Mouse (Mus musculus) forebrain, embryonic 16.5 days (tissue): Measurements from ENCODE around the gene Zfp709. TPM values are rescaled to one million over a fixed set of nuclear protein-coding genes. Genes with fewer than 3 reads are reported as not detected.

Source experiments
- polyA plus RNA-seq: library from polyadenylated mRNA; unstranded; fragments of >200 nt; fragmentation: Nextera tagmentation; extraction: Ambion mirVana; gene quantifications from 2 replicates; pipeline ENCODE4 v1.2.1, GENCODE M21; 2015

Zfp709 gene
- polyA plus RNA-seq, 1 experiment from 2014 or later = 8.7 TPM

Other genes with a start within 250 kb of the Zfp709 start
- 23.1 and 33.6 TPM in 2 replicates for gene Unc13a, start 210.3 kb upstream of the Zfp709 start, polyA plus RNA-seq
- gene Jak3, start 205.7 kb upstream of the Zfp709 start, polyA plus RNA-seq = 3.4 and 4.1 TPM in 2 replicates
- not detected in 2 replicates for gene Insl3, start 192.8 kb upstream of the Zfp709 start, polyA plus RNA-seq
- gene B3gnt3, start 180.2 kb upstream of the Zfp709 start, polyA plus RNA-seq = 0.58 and 0.68 TPM in 2 replicates
- gene Fcho1, start 156.3 kb upstream of the Zfp709 start, polyA plus RNA-seq = 72.4 and 100 TPM in 2 replicates
- gene Zfp882, start 26.6 kb downstream of the Zfp709 start, polyA plus RNA-seq = 21.2 and 22.9 TPM in 2 replicates
- gene Zfp617, start 26.6 kb downstream of the Zfp709 start, polyA plus RNA-seq = 31.8 and 33.5 TPM in 2 replicates
- gene Zfp961, start 69.0 kb downstream of the Zfp709 start, polyA plus RNA-seq = 22.6 and 23.9 TPM in 2 replicates
- gene Cyp4f18, start 127.6 kb downstream of the Zfp709 start, polyA plus RNA-seq = 0.34 and 0.79 TPM in 2 replicates
- gene Olfr372, start 159.2 kb downstream of the Zfp709 start, polyA plus RNA-seq = not detected in 2 replicates
- not detected in 2 replicates for gene Olfr373, start 201.2 kb downstream of the Zfp709 start, polyA plus RNA-seq
- not detected in 2 replicates for gene Olfr374, start 225.0 kb downstream of the Zfp709 start, polyA plus RNA-seq